Mouse (Mus musculus) midbrain, postnatal 0 days (tissue): ENCODE data around the gene Tfip11. TPM values are rescaled to one million over a fixed set of nuclear protein-coding genes. Genes with fewer than 3 reads are reported as not detected.

ENCODE experiments used
- ATAC-seq: fragments of 200-750 bp; cut with Nextera tagmentation; 2 replicates; pipeline ENCODE4 v1.8.0; 2017; ENCODE audit warnings: moderate number of reproducible peaks, mild to moderate bottlenecking, moderate TSS enrichment, moderate library complexity; ENCODE audit not compliant: low FRiP score
- DNase-seq: peaks from one replicate; pipeline ENCODE4 v3.0.0-alpha.2; 2015; ENCODE audit warnings: low spot score
- H3K27ac ChIP-seq: fragments of 300-500 bp; sonication (generic); 2 replicates; pipeline ENCODE4 v1.5.1; 2014; ENCODE audit warnings: low read depth, mild to moderate bottlenecking, low read length, mixed read lengths
- H3K27me3 ChIP-seq: fragments of 300-500 bp; sonication (generic); 2 replicates; pipeline ENCODE4 v1.6.1; 2014; ENCODE audit warnings: low read length, control low read depth, mixed read lengths; ENCODE audit not compliant: insufficient read depth
- H3K36me3 ChIP-seq: fragments of 300-500 bp; sonication (generic); 2 replicates; pipeline ENCODE4 v1.6.1; 2014; ENCODE audit warnings: low read length, control low read depth, mixed read lengths; ENCODE audit not compliant: insufficient read depth
- H3K4me1 ChIP-seq: fragments of 300-500 bp; sonication (generic); 2 replicates; pipeline ENCODE4 v1.6.1; 2014; ENCODE audit warnings: mild to moderate bottlenecking, control low read depth, antibody characterized with exemption, low read length, mixed read lengths; ENCODE audit not compliant: insufficient read depth
- H3K4me2 ChIP-seq: fragments of 300-500 bp; sonication (generic); 2 replicates; pipeline ENCODE4 v1.6.1; 2014; ENCODE audit warnings: low read depth, mild to moderate bottlenecking, low read length, mixed read lengths; ENCODE audit not compliant: poor library complexity, severe bottlenecking
- H3K4me3 ChIP-seq: fragments of 300-500 bp; sonication (generic); 2 replicates; pipeline ENCODE4 v1.5.1; 2014; ENCODE audit warnings: low read depth, mild to moderate bottlenecking, low read length, moderate library complexity
- H3K9ac ChIP-seq: fragments of 300-500 bp; sonication (generic); replicated peaks from 2 replicates; pipeline ENCODE4 v1.6.1; 2014; ENCODE audit warnings: mild to moderate bottlenecking, low read length, moderate library complexity, mixed read lengths; ENCODE audit not compliant: poor library complexity, severe bottlenecking
- H3K9me3 ChIP-seq: fragments of 300-500 bp; sonication (generic); 2 replicates; pipeline ENCODE4 v1.6.1; 2016; ENCODE audit warnings: low read length, control low read depth
- CTCF ChIP-seq: IDR thresholded peaks from 2 replicates; pipeline ENCODE4 v1.5.1; 2016; ENCODE audit warnings: antibody characterized with exemption, mild to moderate bottlenecking
- WGBS: fragments of 180-500 bp; shearing (Covaris S2); extraction: QIAGEN DNeasy Blood & Tissue Kit; methylation state at CpG from one replicate; pipeline ENCODE4 v1.1.7; 2014; 5-methylcytosine and 5-hydroxymethylcytosine counted together
- polyA plus RNA-seq: library from polyadenylated mRNA; unstranded; fragments of >200 nt; fragmentation: Nextera tagmentation; extraction: Ambion mirVana; gene quantifications from 2 replicates; pipeline ENCODE4 v1.2.1, GENCODE M21; 2015
- total RNA-seq: library from RNA; depleted of rRNA; stranded (reverse); fragments of >200 nt; gene quantifications from 2 replicates; pipeline ENCODE4 v1.2.3, GENCODE M21; 2014

The Tfip11 gene
- total and polyA plus RNA-seq, 2 experiments from 2014 or later = 19.8 to 27.4 TPM

GRCm38 (mm10) chr5:112284203-112284582 lies 42.0 kb upstream of the Tfip11 start:
- TF ChIP-seq CTCF = no peak
- no peaks in the 10 kb centered on the region for H3K9me3 ChIP-seq
- WGBS = 83% methylated on average over 7 of the region's 7 CpGs
- H3K36me3 ChIP-seq = no peaks in the 10 kb centered on the region
- ATAC-seq (no peak), DNase-seq (no peak)
- no peak overlapping the region for H3K4me2 ChIP-seq
- H3K4me3 ChIP-seq = no peak overlapping the region
- H3K27ac ChIP-seq = no peak overlapping the region
- no peaks in the 10 kb centered on the region for H3K27me3 ChIP-seq
- no peaks in the 10 kb centered on the region for H3K4me1 ChIP-seq
- H3K9ac ChIP-seq = no peak overlapping the region

GRCm38 (mm10) chr5:112285548-112286085 lies 40.5 kb upstream of the Tfip11 start:
- DNase-seq (no peak), ATAC-seq (no peak)
- Histone ChIP-seq H3K27ac (no peak overlapping the region), H3K4me1 (no peaks in the 10 kb centered on the region), H3K9ac (no peak overlapping the region), H3K4me2 (no peak overlapping the region), H3K9me3 (no peaks in the 10 kb centered on the region), H3K36me3 (no peaks in the 10 kb centered on the region), H3K27me3 (no peaks in the 10 kb centered on the region), H3K4me3 (no peak overlapping the region)
- 89% methylated on average over 7 of the region's 7 CpGs for WGBS
- no peak for TF ChIP-seq CTCF

- Histone ChIP-seq H3K27me3 (no peaks in the 10 kb centered on the region), H3K4me3 (no peak overlapping the region), H3K9ac (no peak overlapping the region), H3K27ac (no peak overlapping the region), H3K4me1 (no peaks in the 10 kb centered on the region), H3K36me3 (no peaks in the 10 kb centered on the region), H3K9me3 (no peaks in the 10 kb centered on the region), H3K4me2 (no peak overlapping the region)
- TF ChIP-seq CTCF = no peak
- 92% methylated on average over 2 of the region's 2 CpGs for WGBS
- ATAC-seq = no peak
- no peak for DNase-seq
These were observed 39.6 kb upstream of the Tfip11 start for GRCm38 (mm10) chr5:112286608-112286983.

- no peak overlapping the region for H3K9ac ChIP-seq
- no peak for DNase-seq
- no peak for TF ChIP-seq CTCF
- H3K27ac ChIP-seq = no peak overlapping the region
- no peaks in the 10 kb centered on the region for H3K36me3 ChIP-seq
- no peaks in the 10 kb centered on the region for H3K4me1 ChIP-seq
- no peaks in the 10 kb centered on the region for H3K27me3 ChIP-seq
- H3K4me2 ChIP-seq = no peak overlapping the region
- no peaks in the 10 kb centered on the region for H3K9me3 ChIP-seq
- no peak for ATAC-seq
- 84% methylated on average over 11 of the region's 11 CpGs for WGBS
- no peak overlapping the region for H3K4me3 ChIP-seq
These were observed 39.0 kb upstream of the Tfip11 start for GRCm38 (mm10) chr5:112286984-112287641.

GRCm38 (mm10) chr5:112287652-112288051 lies 38.5 kb upstream of the Tfip11 start:
- Histone ChIP-seq H3K4me3 (no peak overlapping the region), H3K36me3 (no peaks in the 10 kb centered on the region), H3K27me3 (no peaks in the 10 kb centered on the region), H3K27ac (no peak overlapping the region), H3K9me3 (no peaks in the 10 kb centered on the region), H3K4me1 (no peaks in the 10 kb centered on the region), H3K4me2 (no peak overlapping the region), H3K9ac (no peak overlapping the region)
- no peak for TF ChIP-seq CTCF
- 93% methylated on average over 2 of the region's 2 CpGs for WGBS
- ATAC-seq (no peak), DNase-seq (no peak)

- no peak for TF ChIP-seq CTCF
- Histone ChIP-seq H3K4me2 (no peak overlapping the region), H3K4me1 (no peaks in the 10 kb centered on the region), H3K27me3 (no peaks in the 10 kb centered on the region), H3K4me3 (no peak overlapping the region), H3K9ac (no peak overlapping the region), H3K9me3 (no peaks in the 10 kb centered on the region), H3K27ac (no peak overlapping the region), H3K36me3 (no peaks in the 10 kb centered on the region)
- WGBS = 78% methylated on average over 9 of the region's 9 CpGs
- ATAC-seq (no peak), DNase-seq (no peak)
These were observed 37.7 kb upstream of the Tfip11 start for GRCm38 (mm10) chr5:112288193-112289141.
